Mouse (Mus musculus) liver, embryonic 16.5 days (tissue): ENCODE results near the gene Tulp4. TPM values are rescaled to one million over a fixed set of nuclear protein-coding genes. Genes with fewer than 3 reads are reported as not detected.

Source experiments
- ATAC-seq: fragments of 200-750 bp; cut with Nextera tagmentation; 2 replicates; pipeline ENCODE4 v1.8.0; 2017; ENCODE audit warnings: low read depth, mild to moderate bottlenecking, moderate number of reproducible peaks, moderate library complexity
- H3K27ac ChIP-seq: fragments of 300-500 bp; sonication (generic); 2 replicates; pipeline ENCODE4 v1.5.1; 2014; ENCODE audit warnings: mild to moderate bottlenecking, low read length
- H3K27me3 ChIP-seq: fragments of 300-500 bp; sonication (generic); 2 replicates; pipeline ENCODE4 v1.6.1; 2014; ENCODE audit warnings: low read depth, low read length, mixed read lengths; ENCODE audit not compliant: control insufficient read depth, insufficient read depth
- H3K36me3 ChIP-seq: fragments of 300-500 bp; sonication (generic); 2 replicates; pipeline ENCODE4 v1.6.1; 2014; ENCODE audit warnings: mild to moderate bottlenecking; ENCODE audit not compliant: control insufficient read depth, insufficient read depth
- H3K4me1 ChIP-seq: fragments of 300-500 bp; sonication (generic); 2 replicates; pipeline ENCODE4 v1.6.1; 2014; ENCODE audit warnings: low read depth, low read length, mixed read lengths; ENCODE audit not compliant: control insufficient read depth
- H3K4me2 ChIP-seq: fragments of 300-500 bp; sonication (generic); 2 replicates; pipeline ENCODE4 v1.6.1; 2014; ENCODE audit warnings: low read depth, low read length, mixed read lengths
- H3K4me3 ChIP-seq: fragments of 300-500 bp; sonication (generic); 2 replicates; pipeline ENCODE4 v1.5.1; 2014; ENCODE audit warnings: low read depth, mild to moderate bottlenecking, low read length
- H3K9ac ChIP-seq: fragments of 300-500 bp; sonication (generic); 2 replicates; pipeline ENCODE4 v1.6.1; 2014; ENCODE audit warnings: low read depth, low read length
- H3K9me3 ChIP-seq: fragments of 300-500 bp; sonication (generic); replicated peaks from 2 replicates; pipeline ENCODE4 v1.6.1; 2016; ENCODE audit warnings: low read length; ENCODE audit not compliant: control insufficient read depth
- WGBS: fragments of 180-500 bp; shearing (Covaris S2); extraction: QIAGEN DNeasy Blood & Tissue Kit; methylation state at CpG from one replicate; pipeline ENCODE4 v1.1.7; 2014; ENCODE audit not compliant: insufficient replicate concordance; 5-methylcytosine and 5-hydroxymethylcytosine counted together
- polyA plus RNA-seq: library from polyadenylated mRNA; unstranded; fragments of >200 nt; fragmentation: Nextera tagmentation; extraction: Ambion mirVana; gene quantifications from 2 replicates; pipeline ENCODE4 v1.2.1, GENCODE M21; 2015

Tulp4 gene
- polyA plus RNA-seq, 1 experiment from 2014 or later: 23.4 TPM

DNA sequence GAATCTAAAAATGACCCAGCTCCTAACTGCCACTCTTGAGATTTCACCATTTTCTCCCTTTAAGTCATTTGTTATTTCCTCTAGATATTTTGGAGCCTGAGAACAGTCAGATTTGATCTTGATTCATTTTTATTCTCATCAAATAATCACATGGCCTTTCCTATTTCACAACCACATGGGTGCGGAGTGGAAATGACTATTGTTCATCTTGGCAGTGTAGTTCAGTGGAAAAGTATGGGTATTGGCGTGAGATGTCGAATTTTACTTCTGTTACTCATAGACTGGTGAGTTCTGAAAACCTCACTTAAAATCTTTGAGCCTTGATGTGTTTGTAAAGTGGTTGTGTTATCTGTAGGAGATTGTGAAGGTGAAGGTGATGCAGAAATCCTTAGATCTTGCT is 24.8 kb downstream of the Tulp4 start:
- Histone ChIP-seq H3K4me2 (no peak overlapping the region), H3K4me1 (no peaks in the 10 kb centered on the region), H3K9ac (no peak overlapping the region), H3K9me3 (no peaks in the 10 kb centered on the region), H3K27me3 (no peaks in the 10 kb centered on the region), H3K27ac (no peak overlapping the region), H3K36me3 (no peaks in the 10 kb centered on the region), H3K4me3 (no peak overlapping the region)
- WGBS: 70% methylated on average over 3 of the region's 3 CpGs
- ATAC-seq: no peak

GRCm38 (mm10) chr17:6140875-6141274 is 34.6 kb downstream of the Tulp4 start:
- Histone ChIP-seq H3K27ac (no peak overlapping the region), H3K4me2 (no peak overlapping the region), H3K36me3 (no peaks in the 10 kb centered on the region), H3K9ac (no peak overlapping the region), H3K27me3 (no peaks in the 10 kb centered on the region), H3K9me3 (no peaks in the 10 kb centered on the region), H3K4me1 (no peaks in the 10 kb centered on the region), H3K4me3 (no peak overlapping the region)
- ATAC-seq: no peak
- WGBS: 66% methylated on average over 3 of the region's 3 CpGs

DNA sequence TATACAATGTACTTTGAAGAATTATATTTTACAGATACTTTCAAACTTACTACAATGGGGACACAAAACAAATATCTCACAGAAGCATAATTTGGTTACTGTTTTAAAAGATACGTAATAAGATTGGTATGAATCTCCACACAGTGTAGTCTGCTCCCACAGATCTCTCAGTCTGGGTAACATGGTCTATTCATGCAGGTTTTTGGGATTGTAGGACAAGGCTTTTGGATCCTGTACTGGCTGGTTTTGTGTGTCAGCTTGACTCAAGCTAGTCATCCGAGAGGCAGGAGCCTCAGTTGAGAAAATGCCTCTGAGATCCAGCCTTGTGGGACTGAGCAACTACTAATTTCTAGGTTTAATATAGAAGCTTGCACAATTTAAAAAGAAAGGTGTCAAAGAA is 35.1 kb downstream of the Tulp4 start:
- Histone ChIP-seq H3K27ac (no peak overlapping the region), H3K4me1 (no peaks in the 10 kb centered on the region), H3K9ac (no peak overlapping the region), H3K27me3 (no peaks in the 10 kb centered on the region), H3K4me3 (no peak overlapping the region), H3K4me2 (no peak overlapping the region), H3K9me3 (no peaks in the 10 kb centered on the region), H3K36me3 (no peaks in the 10 kb centered on the region)
- 76% methylated on average over 2 of the region's 2 CpGs for WGBS
- ATAC-seq: no peak

- no peaks in the 10 kb centered on the region for H3K9me3 ChIP-seq
- no peak for ATAC-seq
- H3K36me3 ChIP-seq: no peaks in the 10 kb centered on the region
- no peak overlapping the region for H3K9ac ChIP-seq
- H3K27ac ChIP-seq: no peak overlapping the region
- H3K4me2 ChIP-seq: no peak overlapping the region
- no peak overlapping the region for H3K4me3 ChIP-seq
- H3K4me1 ChIP-seq: no peaks in the 10 kb centered on the region
- 56% methylated on average over 2 of the region's 2 CpGs for WGBS
- no peaks in the 10 kb centered on the region for H3K27me3 ChIP-seq
Observed at GRCm38 (mm10) chr17:6145244-6145643, 39.0 kb downstream of the Tulp4 start.

DNA sequence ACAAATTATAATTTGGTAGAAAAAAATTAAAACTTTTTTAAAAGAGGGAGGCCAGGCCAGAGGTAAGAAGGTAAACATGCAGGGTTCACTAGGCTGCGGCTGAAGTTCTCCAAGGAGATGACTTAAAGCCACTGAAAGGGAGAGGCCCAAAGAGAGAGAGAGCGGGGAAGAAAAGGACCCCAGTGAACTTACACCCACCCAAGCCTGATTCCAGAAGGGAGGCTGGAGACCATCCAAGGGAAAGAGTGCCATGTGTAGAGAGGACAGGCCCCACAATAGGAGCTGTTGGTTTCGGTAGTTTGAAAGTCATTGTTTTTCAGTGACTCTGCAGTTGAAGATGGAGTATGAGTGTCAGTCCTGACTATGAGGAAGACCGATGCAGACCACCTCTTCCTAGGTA is 46.7 kb downstream of the Tulp4 start:
- 71% methylated on average over 4 of the region's 4 CpGs for WGBS
- ATAC-seq: no peak
- Histone ChIP-seq H3K9ac (no peak overlapping the region), H3K27me3 (no peaks in the 10 kb centered on the region), H3K36me3 (no peaks in the 10 kb centered on the region), H3K4me3 (no peak overlapping the region), H3K27ac (no peak overlapping the region), H3K4me1 (no peaks in the 10 kb centered on the region), H3K4me2 (no peak overlapping the region), H3K9me3 (no peaks in the 10 kb centered on the region)

DNA sequence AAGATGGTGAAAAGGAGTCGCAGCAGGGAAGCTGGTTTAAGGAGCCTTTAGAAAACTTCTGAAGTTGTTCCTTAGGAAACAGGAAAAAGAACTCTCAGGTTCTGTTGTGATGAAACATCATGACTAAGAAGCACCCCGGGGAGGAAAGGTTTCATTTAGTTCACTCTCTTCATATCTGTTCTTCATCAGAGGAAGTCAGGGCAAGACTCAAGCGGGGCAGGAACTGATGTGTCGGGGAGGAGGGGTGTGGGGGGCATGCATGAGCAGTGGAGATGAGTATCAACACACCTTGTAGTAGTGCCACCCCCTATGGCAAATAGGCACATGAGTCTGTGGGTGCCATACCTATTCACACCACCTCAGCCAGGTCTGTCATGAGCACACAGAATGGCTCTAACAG is 47.3 kb downstream of the Tulp4 start:
- Histone ChIP-seq H3K36me3 (no peaks in the 10 kb centered on the region), H3K4me3 (no peak overlapping the region), H3K9ac (no peak overlapping the region), H3K4me1 (no peaks in the 10 kb centered on the region), H3K9me3 (no peaks in the 10 kb centered on the region), H3K27ac (no peak overlapping the region), H3K27me3 (no peaks in the 10 kb centered on the region), H3K4me2 (no peak overlapping the region)
- no peak for ATAC-seq
- WGBS: 39% methylated on average over 4 of the region's 4 CpGs

DNA sequence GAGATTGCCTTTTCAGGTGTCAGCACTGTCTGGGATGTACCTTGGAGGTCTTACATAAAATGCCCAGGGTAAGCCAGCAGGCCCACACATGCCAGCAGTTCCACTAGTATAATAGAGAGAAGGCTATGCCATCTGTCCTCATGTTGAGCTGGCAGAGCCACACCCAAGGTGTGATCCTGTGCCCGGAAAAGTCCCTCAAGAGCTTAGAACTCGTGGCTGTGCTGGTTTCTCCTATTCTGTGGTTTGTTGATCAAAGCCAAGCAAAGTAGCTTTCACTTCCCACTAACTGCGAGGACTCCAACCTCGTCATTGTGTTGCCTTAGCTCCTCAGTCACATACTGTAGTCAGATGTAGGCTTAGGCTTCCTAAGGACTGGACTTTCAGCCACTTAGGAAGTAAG is 48.1 kb downstream of the Tulp4 start:
- no peak overlapping the region for H3K9ac ChIP-seq
- H3K9me3 ChIP-seq: no peaks in the 10 kb centered on the region
- ATAC-seq: no peak
- no peaks in the 10 kb centered on the region for H3K4me1 ChIP-seq
- H3K36me3 ChIP-seq: no peaks in the 10 kb centered on the region
- no peak overlapping the region for H3K27ac ChIP-seq
- no peak overlapping the region for H3K4me3 ChIP-seq
- 41% methylated on average over 4 of the region's 4 CpGs for WGBS
- no peak overlapping the region for H3K4me2 ChIP-seq
- H3K27me3 ChIP-seq: no peaks in the 10 kb centered on the region

DNA sequence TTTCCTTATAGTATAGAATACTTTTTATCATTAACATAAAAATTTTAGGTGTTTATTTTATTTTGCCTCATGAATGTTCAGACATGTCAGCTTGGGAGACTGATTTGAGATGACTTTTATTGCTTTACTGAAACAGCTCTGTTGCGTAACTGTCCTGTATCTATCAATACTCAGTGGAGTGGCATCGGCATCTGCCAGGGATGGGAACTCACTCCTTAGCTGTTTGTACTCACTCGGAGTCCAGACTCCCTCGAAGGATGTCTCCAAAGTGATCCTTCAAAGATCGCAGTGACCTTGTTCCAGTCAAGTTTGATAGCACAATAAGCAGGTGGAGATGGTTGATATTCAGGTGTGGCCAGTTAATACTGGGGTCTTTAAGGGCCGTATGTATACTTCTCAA is 54.3 kb downstream of the Tulp4 start:
- WGBS: 71% methylated on average over 6 of the region's 6 CpGs
- Histone ChIP-seq H3K36me3 (no peaks in the 10 kb centered on the region), H3K4me2 (no peak overlapping the region), H3K27me3 (no peaks in the 10 kb centered on the region), H3K27ac (no peak overlapping the region), H3K4me1 (no peaks in the 10 kb centered on the region), H3K4me3 (no peak overlapping the region), H3K9me3 (no peaks in the 10 kb centered on the region), H3K9ac (no peak overlapping the region)
- ATAC-seq: no peak

GRCm38 (mm10) chr17:6161916-6162315 is 55.7 kb downstream of the Tulp4 start:
- Histone ChIP-seq H3K27ac (no peak overlapping the region), H3K4me3 (no peak overlapping the region), H3K9ac (no peak overlapping the region), H3K4me2 (no peak overlapping the region), H3K9me3 (no peaks in the 10 kb centered on the region), H3K36me3 (no peaks in the 10 kb centered on the region), H3K27me3 (no peaks in the 10 kb centered on the region), H3K4me1 (no peaks in the 10 kb centered on the region)
- no peak for ATAC-seq
- WGBS: 60% methylated on average over 9 of the region's 9 CpGs

DNA sequence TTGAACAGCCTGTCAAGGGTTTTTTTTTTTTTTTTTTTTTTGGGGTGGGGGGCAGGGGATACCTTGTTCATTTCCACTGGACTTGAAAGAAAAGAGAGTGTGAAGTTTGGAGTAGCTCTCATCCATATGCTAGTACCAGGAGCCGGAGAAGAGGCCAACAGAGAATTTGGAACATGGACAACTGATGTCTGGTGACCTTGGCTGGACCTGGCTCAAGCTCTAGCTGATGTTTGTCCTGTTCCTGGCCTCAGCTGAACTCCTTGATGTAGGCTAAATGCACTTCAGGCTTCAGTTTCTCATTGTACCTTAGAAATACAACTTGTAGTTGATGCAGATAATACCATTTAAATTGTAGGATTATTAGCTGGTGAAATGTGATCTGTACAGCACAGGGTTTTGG is 56.5 kb downstream of the Tulp4 start:
- Histone ChIP-seq H3K27ac (no peak overlapping the region), H3K4me2 (no peak overlapping the region), H3K9me3 (no peaks in the 10 kb centered on the region), H3K36me3 (no peaks in the 10 kb centered on the region), H3K4me1 (no peaks in the 10 kb centered on the region), H3K9ac (no peak overlapping the region), H3K27me3 (no peaks in the 10 kb centered on the region), H3K4me3 (no peak overlapping the region)
- ATAC-seq: no peak
- WGBS: 47% methylated on average over 1 of the region's 1 CpGs
